Mouse (Mus musculus): ENCODE measurements around the gene Dnajb5. TPM values are rescaled to one million over a fixed set of nuclear protein-coding genes. Genes with fewer than 3 reads are reported as not detected.

Gene Dnajb5
- total RNA-seq (2014; rRNA removed; ENCODE audit: low replicate concordance) (41.8 and 59.1 TPM in 2 replicates), polyA plus RNA-seq (2015; fragmentation: Nextera tagmentation; extraction: Ambion mirVana) (12.5 and 18.2 TPM in 2 replicates)

- under 1% methylated on average over 39 of the region's 39 CpGs for WGBS
- peak; percentile 88 for ATAC-seq (ENCODE audit: insufficient read depth, low read depth)
- H3K4me2 ChIP-seq (ENCODE audit: low read depth, low read length), result peak within 1 kb of the TSS; percentile 87
- peak within 1 kb of the TSS; percentile 82 for H3K4me3 ChIP-seq (ENCODE audit: low read depth, low read length)
- no peaks in the 10 kb centered on the region for H3K36me3 ChIP-seq (replicated peaks; ENCODE audit: control insufficient read depth, insufficient read depth, low read length)
- H3K9ac ChIP-seq (replicated peaks; ENCODE audit: low read depth, low read length), result peak within 1 kb of the TSS; percentile 96
- H3K9me3 ChIP-seq (replicated peaks; ENCODE audit: control insufficient read depth, low read length), result no peaks in the 10 kb centered on the region
- H3K27me3 ChIP-seq (ENCODE audit: control insufficient read depth, insufficient read depth, low read length), result no peaks in the 10 kb centered on the region
- 0 out of 2 replicates have a peak, but pooled peaks have one; percentile 60 for TF ChIP-seq EP300 (IDR thresholded peaks at IDR 0.05; ENCODE audit: low read depth)
- TF ChIP-seq CTCF (IDR thresholded peaks at IDR 0.05; ENCODE audit: low read depth), result no peak
- peaks cover 23% of the 10 kb centered on the region for H3K4me1 ChIP-seq (ENCODE audit: control insufficient read depth, insufficient read depth)
- H3K27ac ChIP-seq (ENCODE audit: low read depth), result peak within 1 kb of the TSS; percentile 100
- peak; percentile 99 for DNase-seq (ENCODE audit: low spot score)
These were observed at the start of gene Dnajb5 for GRCm38 (mm10) chr4:42949676-42950051. Gene Dnajb5, plus strand, starts transcription at chr4:42949814.

GRCm38 (mm10) chr4:42900878-42901277, 48.7 kb upstream of the Dnajb5 start:
- H3K27me3 ChIP-seq (ENCODE audit: control insufficient read depth, insufficient read depth, low read length), result 0 out of 2 replicates have a peak, but pooled peaks cover 3% of the 10 kb centered on the region
- H3K9ac ChIP-seq (replicated peaks; ENCODE audit: low read depth, low read length), result no peak overlapping the region
- no peak overlapping the region for H3K4me3 ChIP-seq (ENCODE audit: low read depth, low read length)
- no peak overlapping the region for H3K27ac ChIP-seq (ENCODE audit: low read depth)
- no peak for DNase-seq (ENCODE audit: low spot score)
- no peaks in the 10 kb centered on the region for H3K36me3 ChIP-seq (replicated peaks; ENCODE audit: control insufficient read depth, insufficient read depth, low read length)
- TF ChIP-seq CTCF (IDR thresholded peaks at IDR 0.05; ENCODE audit: low read depth) (no peak), EP300 (IDR thresholded peaks at IDR 0.05; ENCODE audit: low read depth) (no peak)
- 39% methylated on average over 5 of the region's 5 CpGs for WGBS
- H3K4me2 ChIP-seq (ENCODE audit: low read depth, low read length), result no peak overlapping the region
- H3K9me3 ChIP-seq (replicated peaks; ENCODE audit: control insufficient read depth, low read length), result no peaks in the 10 kb centered on the region
- no peaks in the 10 kb centered on the region for H3K4me1 ChIP-seq (ENCODE audit: control insufficient read depth, insufficient read depth)
- ATAC-seq (ENCODE audit: insufficient read depth, low read depth), result no peak

DNA sequence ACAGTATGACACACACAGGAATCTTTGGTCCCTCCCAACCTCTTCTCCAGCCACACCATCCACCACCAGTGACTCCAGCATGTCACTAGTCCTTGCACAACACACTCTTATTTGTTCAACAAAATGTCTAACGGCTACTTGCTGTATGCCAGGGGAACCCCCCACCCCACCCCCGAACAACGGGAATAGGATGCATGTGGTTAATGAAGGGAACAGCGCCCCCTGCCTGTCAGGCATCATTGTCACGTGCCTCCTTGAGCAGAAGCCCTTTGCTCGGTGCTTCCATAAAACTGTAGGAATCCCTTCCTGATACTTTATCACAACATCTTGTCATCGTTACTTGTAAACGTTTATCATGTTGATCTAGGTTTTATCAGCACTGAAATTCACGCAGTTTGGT, 47.4 kb upstream of the Dnajb5 start:
- Histone ChIP-seq H3K4me2 (ENCODE audit: low read depth, low read length) (no peak overlapping the region), H3K9ac (replicated peaks; ENCODE audit: low read depth, low read length) (no peak overlapping the region), H3K27me3 (ENCODE audit: control insufficient read depth, insufficient read depth, low read length) (0 out of 2 replicates have a peak, but pooled peaks cover 2% of the 10 kb centered on the region), H3K4me3 (ENCODE audit: low read depth, low read length) (no peak overlapping the region), H3K9me3 (replicated peaks; ENCODE audit: control insufficient read depth, low read length) (no peaks in the 10 kb centered on the region), H3K4me1 (ENCODE audit: control insufficient read depth, insufficient read depth) (no peaks in the 10 kb centered on the region), H3K36me3 (replicated peaks; ENCODE audit: control insufficient read depth, insufficient read depth, low read length) (no peaks in the 10 kb centered on the region), H3K27ac (ENCODE audit: low read depth) (no peak overlapping the region)
- ATAC-seq (ENCODE audit: insufficient read depth, low read depth) (no peak), DNase-seq (ENCODE audit: low spot score) (no peak)
- TF ChIP-seq CTCF (IDR thresholded peaks at IDR 0.05; ENCODE audit: low read depth) (peak; percentile 43), EP300 (IDR thresholded peaks at IDR 0.05; ENCODE audit: low read depth) (no peak)
- 49% methylated on average over 9 of the region's 9 CpGs for WGBS

- Histone ChIP-seq H3K4me3 (ENCODE audit: low read depth, low read length) (no peak overlapping the region), H3K4me2 (ENCODE audit: low read depth, low read length) (no peak overlapping the region), H3K27ac (ENCODE audit: low read depth) (no peak overlapping the region), H3K27me3 (ENCODE audit: control insufficient read depth, insufficient read depth, low read length) (no peaks in the 10 kb centered on the region), H3K9ac (replicated peaks; ENCODE audit: low read depth, low read length) (no peak overlapping the region), H3K4me1 (ENCODE audit: control insufficient read depth, insufficient read depth) (no peaks in the 10 kb centered on the region), H3K36me3 (replicated peaks; ENCODE audit: control insufficient read depth, insufficient read depth, low read length) (no peaks in the 10 kb centered on the region), H3K9me3 (replicated peaks; ENCODE audit: control insufficient read depth, low read length) (no peaks in the 10 kb centered on the region)
- ATAC-seq (ENCODE audit: insufficient read depth, low read depth), result no peak
- TF ChIP-seq EP300 (IDR thresholded peaks at IDR 0.05; ENCODE audit: low read depth) (no peak), CTCF (IDR thresholded peaks at IDR 0.05; ENCODE audit: low read depth) (no peak)
- DNase-seq (ENCODE audit: low spot score), result no peak
- 79% methylated on average over 5 of the region's 5 CpGs for WGBS
These were observed 46.9 kb upstream of the Dnajb5 start for GRCm38 (mm10) chr4:42902730-42903129.

DNA sequence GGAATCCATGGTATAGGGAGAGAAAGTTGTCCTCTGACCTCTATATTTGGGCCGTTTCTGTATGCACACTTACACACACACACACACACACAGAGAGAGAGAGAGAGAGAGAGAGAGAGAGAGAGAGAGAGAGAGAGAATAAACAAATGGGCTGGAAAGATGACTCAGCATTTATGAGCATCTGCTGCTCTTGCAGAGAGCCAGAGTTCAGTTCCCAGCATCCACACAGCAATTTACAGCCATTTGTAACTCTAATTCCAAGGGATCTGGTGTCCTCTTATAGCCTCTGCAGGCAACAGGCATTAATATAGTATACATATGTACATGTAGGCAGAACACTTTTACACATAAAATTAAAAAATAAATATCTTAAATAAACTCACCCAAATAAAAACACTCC, 45.7 kb upstream of the Dnajb5 start:
- Histone ChIP-seq H3K4me2 (ENCODE audit: low read depth, low read length) (no peak overlapping the region), H3K27ac (ENCODE audit: low read depth) (no peak overlapping the region), H3K36me3 (replicated peaks; ENCODE audit: control insufficient read depth, insufficient read depth, low read length) (no peaks in the 10 kb centered on the region), H3K9ac (replicated peaks; ENCODE audit: low read depth, low read length) (no peak overlapping the region), H3K9me3 (replicated peaks; ENCODE audit: control insufficient read depth, low read length) (no peaks in the 10 kb centered on the region), H3K27me3 (ENCODE audit: control insufficient read depth, insufficient read depth, low read length) (no peaks in the 10 kb centered on the region), H3K4me3 (ENCODE audit: low read depth, low read length) (no peak overlapping the region), H3K4me1 (ENCODE audit: control insufficient read depth, insufficient read depth) (no peaks in the 10 kb centered on the region)
- 58% methylated on average over 1 of the region's 1 CpGs for WGBS
- ATAC-seq (ENCODE audit: insufficient read depth, low read depth) (no peak), DNase-seq (ENCODE audit: low spot score) (no peak)
- TF ChIP-seq CTCF (IDR thresholded peaks at IDR 0.05; ENCODE audit: low read depth) (no peak), EP300 (IDR thresholded peaks at IDR 0.05; ENCODE audit: low read depth) (no peak)

DNA sequence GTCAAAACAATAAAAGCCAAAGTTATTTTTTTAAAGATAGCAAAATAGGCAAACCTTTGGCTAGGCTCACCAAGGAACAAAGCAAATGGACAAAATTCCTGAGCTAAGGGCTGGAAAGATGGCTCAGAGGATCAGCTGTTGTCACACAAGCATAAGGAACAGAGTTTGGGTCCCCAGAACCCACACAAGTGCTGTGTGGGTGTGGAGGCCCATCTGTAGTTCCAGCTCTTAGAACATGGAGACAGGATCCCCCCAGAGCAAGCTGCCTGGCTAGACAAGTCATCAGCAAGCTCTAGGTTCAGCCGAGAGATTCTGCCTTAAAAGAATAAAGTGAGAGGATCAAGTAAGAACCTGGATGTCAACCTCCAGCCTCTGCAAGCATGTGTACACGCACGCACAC, 45.1 kb upstream of the Dnajb5 start:
- H3K9me3 ChIP-seq (replicated peaks; ENCODE audit: control insufficient read depth, low read length), result no peaks in the 10 kb centered on the region
- H3K4me1 ChIP-seq (ENCODE audit: control insufficient read depth, insufficient read depth), result no peaks in the 10 kb centered on the region
- H3K9ac ChIP-seq (replicated peaks; ENCODE audit: low read depth, low read length), result no peak overlapping the region
- H3K36me3 ChIP-seq (replicated peaks; ENCODE audit: control insufficient read depth, insufficient read depth, low read length), result no peaks in the 10 kb centered on the region
- no peaks in the 10 kb centered on the region for H3K27me3 ChIP-seq (ENCODE audit: control insufficient read depth, insufficient read depth, low read length)
- no peak for ATAC-seq (ENCODE audit: insufficient read depth, low read depth)
- H3K4me2 ChIP-seq (ENCODE audit: low read depth, low read length), result no peak overlapping the region
- no peak overlapping the region for H3K4me3 ChIP-seq (ENCODE audit: low read depth, low read length)
- WGBS, result 85% methylated on average over 3 of the region's 3 CpGs
- no peak overlapping the region for H3K27ac ChIP-seq (ENCODE audit: low read depth)
- TF ChIP-seq CTCF (IDR thresholded peaks at IDR 0.05; ENCODE audit: low read depth) (no peak), EP300 (IDR thresholded peaks at IDR 0.05; ENCODE audit: low read depth) (no peak)
- no peak for DNase-seq (ENCODE audit: low spot score)

Measured in heart, postnatal 0 days (tissue).